Mouse (Mus musculus): ENCODE results near the gene Zfp651.

- TF ChIP-seq GATA1 (IDR thresholded peaks at IDR 0.05; ENCODE audit: borderline replicate concordance, low read length) (no peak), FLI1 (IDR thresholded peaks at IDR 0.05; ENCODE audit: low read length) (no peak)
Measured at GRCm38 (mm10) chr9:121778066-121778624, 19.0 kb downstream of the Zfp651 start.

All from megakaryocyte, embryonic 14.5 days (primary cell).